Mouse (Mus musculus) spleen, postnatal 10 days (tissue): ENCODE data around the gene Cpped1.

ENCODE experiments used
- DNase-seq, 2 experiments: peaks; one replicate each; pipeline ENCODE4 v3.0.0; 2021 to 2022; ENCODE audit warnings: low spot score in 2 of 2

Gene Cpped1

GRCm38 (mm10) chr16:11757951-11758350, 151.3 kb downstream of the Cpped1 start:
- DNase-seq = no peak

GRCm38 (mm10) chr16:11757471-11757870, 151.8 kb downstream of the Cpped1 start:
- no peak for DNase-seq

GRCm38 (mm10) chr16:11756598-11757245, 152.5 kb downstream of the Cpped1 start:
- DNase-seq = no peak

GRCm38 (mm10) chr16:11755281-11756066, 153.8 kb downstream of the Cpped1 start:
- no peak for DNase-seq

GRCm38 (mm10) chr16:11754136-11754535, 155.1 kb downstream of the Cpped1 start:
- DNase-seq = no peak
